Comparison of ENCODE assay signal across 9 mouse cellular contexts in genomic region chr3:89092509-89093090, GRCm38 (mm10). TPM values are rescaled to one million over a fixed set of nuclear protein-coding genes. Genes with fewer than 3 reads are reported as not detected.
DNase-seq lines count a peak whose midpoint lies in the region; ATAC-seq and TF ChIP-seq lines count a peak whose summit lies in the region.
"Had no signal": no experiment of that assay in that cellular context is flagged by ENCODE, and none has a peak within 500 bp of the region (broad histone marks: within the 10 kb centered on the region; RNA-seq: fewer than 3 reads in every experiment).

No protein-coding gene starts in this region.

- H3K4me1 ChIP-seq in kidney, adult 2 months (ENCODE audit: control insufficient read depth, insufficient read depth, low read length): peaks cover 4% of the 10 kb centered on the region; the same call in 1 of the 2 replicates
- H3K4me1 ChIP-seq in embryonic facial prominence, embryonic 10.5 days: peaks cover 62% of the 10 kb centered on the region
- peaks cover 49% of the 10 kb centered on the region for H3K4me1 ChIP-seq in hindbrain, embryonic 13.5 days (replicated peaks)
- H3K4me1 ChIP-seq in midbrain, embryonic 12.5 days: peaks cover 42% of the 10 kb centered on the region

- peak overlapping the region; percentile 90 for H3K9ac ChIP-seq in hindbrain, embryonic 13.5 days
- peak overlapping the region; percentile 83 for H3K9ac ChIP-seq in midbrain, embryonic 12.5 days (replicated peaks)

- 42% methylated on average over 11 of the region's 11 CpGs for WGBS in kidney, adult 2 months
- 14% methylated on average over 11 of the region's 11 CpGs for WGBS in embryonic facial prominence, embryonic 10.5 days
- WGBS in hindbrain, embryonic 13.5 days: 14% methylated on average over 11 of the region's 11 CpGs
- WGBS in midbrain, embryonic 12.5 days: 23% methylated on average over 11 of the region's 11 CpGs

- 0 out of 2 replicates have a peak overlapping the region, but pooled peaks have one; percentile 1 for H3K4me3 ChIP-seq in kidney, adult 2 months (ENCODE audit: insufficient read depth, low read depth, low read length)
- peak overlapping the region; percentile 65 for H3K4me3 ChIP-seq in embryonic facial prominence, embryonic 10.5 days
- H3K4me3 ChIP-seq in hindbrain, embryonic 13.5 days: peak overlapping the region; percentile 69
- peak overlapping the region; percentile 66 for H3K4me3 ChIP-seq in midbrain, embryonic 12.5 days

- no peak for TF ChIP-seq POLR2A in kidney, adult 2 months (IDR thresholded peaks at IDR 0.05; ENCODE audit: low read depth, low read length)

- no peak for TF ChIP-seq CTCF in kidney, adult 2 months (conservative IDR thresholded peaks at IDR 0.05; ENCODE audit: insufficient read depth, insufficient read length, low read depth, low read length)

- H3K27me3 ChIP-seq in kidney, adult 2 months (replicated peaks; ENCODE audit: control insufficient read depth, insufficient read depth, low read length): no peaks in the 10 kb centered on the region
- H3K27me3 ChIP-seq in embryonic facial prominence, embryonic 10.5 days (replicated peaks; ENCODE audit: low read depth, poor library complexity, severe bottlenecking): peaks cover 69% of the 10 kb centered on the region
- peaks cover 18% of the 10 kb centered on the region for H3K27me3 ChIP-seq in hindbrain, embryonic 13.5 days
- peaks cover 52% of the 10 kb centered on the region for H3K27me3 ChIP-seq in midbrain, embryonic 12.5 days

- peak overlapping the region; percentile 91 for H3K4me2 ChIP-seq in hindbrain, embryonic 13.5 days
- H3K4me2 ChIP-seq in midbrain, embryonic 12.5 days (replicated peaks): peak overlapping the region; percentile 94

- no peak for DNase-seq in kidney, adult 2 months
- DNase-seq in kidney, adult 18-20 months: no peak
- no peak for DNase-seq in embryonic facial prominence, embryonic 10.5 days (ENCODE audit: low spot score)
- no peak for DNase-seq in adrenal gland, postnatal 36 days
- DNase-seq in gastrocnemius, postnatal 4 days (ENCODE audit: low spot score in 2 of 2): no peak
- no peak for DNase-seq in ovary, postnatal 10 days (ENCODE audit: low spot score)

- ATAC-seq in hindbrain, embryonic 13.5 days (ENCODE audit: low FRiP score): peak; percentile 33
- ATAC-seq in midbrain, embryonic 12.5 days (ENCODE audit: low FRiP score, low read depth): peak; percentile 9; the same call in 1 of the 2 replicates

- H3K9me3 ChIP-seq in embryonic facial prominence, embryonic 10.5 days: no peaks in the 10 kb centered on the region
- no peaks in the 10 kb centered on the region for H3K9me3 ChIP-seq in hindbrain, embryonic 13.5 days
- H3K9me3 ChIP-seq in midbrain, embryonic 12.5 days: no peaks in the 10 kb centered on the region

- no peaks in the 10 kb centered on the region for H3K36me3 ChIP-seq in kidney, adult 2 months (ENCODE audit: control insufficient read depth, insufficient read depth, low read length)
- peaks cover 58% of the 10 kb centered on the region for H3K36me3 ChIP-seq in embryonic facial prominence, embryonic 10.5 days (replicated peaks)
- H3K36me3 ChIP-seq in hindbrain, embryonic 13.5 days: peaks cover 56% of the 10 kb centered on the region
- H3K36me3 ChIP-seq in midbrain, embryonic 12.5 days: peaks cover 49% of the 10 kb centered on the region

- no peak overlapping the region for H3K27ac ChIP-seq in kidney, adult 2 months (ENCODE audit: insufficient read depth, low read depth, low read length)
- no peak overlapping the region for H3K27ac ChIP-seq in embryonic facial prominence, embryonic 10.5 days (replicated peaks)
- H3K27ac ChIP-seq in hindbrain, embryonic 13.5 days: peak overlapping the region; percentile 89
- H3K27ac ChIP-seq in midbrain, embryonic 12.5 days (replicated peaks): peak overlapping the region; percentile 70

RNA-seq across cellular contexts. Expression of gene Rusc1, which starts 0.5 kb away (rescaled TPM):
- polyA plus RNA-seq in kidney, adult 2 months (2012; rRNA removed): 33.6 and 34.5 TPM in 2 replicates
- 15.4 and 18.5 TPM in 2 replicates for polyA plus RNA-seq in embryonic facial prominence, embryonic 10.5 days (2016; fragmentation: Nextera tagmentation; extraction: Ambion mirVana)
- 74.5 and 76.0 TPM in 2 replicates for polyA plus RNA-seq in hindbrain, embryonic 13.5 days (2015; fragmentation: Nextera tagmentation; extraction: Ambion mirVana)
- polyA plus RNA-seq in midbrain, embryonic 12.5 days (2016; fragmentation: Nextera tagmentation; extraction: Ambion mirVana): 49.8 and 50.9 TPM in 2 replicates
- 10 to 100 TPM; 26.9 to 30.8 TPM for total RNA-seq in adrenal gland, postnatal 36 days (2021)
- 10 to 100 TPM; 13.3 to 14.0 TPM for total RNA-seq in gastrocnemius, postnatal 4 days (2021)

RNA-seq across cellular contexts. Expression of gene Gm43738, which starts 8.3 kb away (rescaled TPM):
- polyA plus RNA-seq in kidney, adult 2 months (2012; rRNA removed): not detected in 2 replicates
- polyA plus RNA-seq in embryonic facial prominence, embryonic 10.5 days (2016; fragmentation: Nextera tagmentation; extraction: Ambion mirVana): 0.09 TPM in 1 of 2 replicates, not detected in the other
- not detected in 2 replicates for polyA plus RNA-seq in hindbrain, embryonic 13.5 days (2015; fragmentation: Nextera tagmentation; extraction: Ambion mirVana)
- 0.13 TPM in 1 of 2 replicates, not detected in the other for polyA plus RNA-seq in midbrain, embryonic 12.5 days (2016; fragmentation: Nextera tagmentation; extraction: Ambion mirVana)
- total RNA-seq in adrenal gland, postnatal 36 days (2021): under 1 TPM in 1 of 2 experiments, not detected in 1; 0.17 TPM
- not detected for total RNA-seq in gastrocnemius, postnatal 4 days (2021)
- total RNA-seq: left cerebral cortex, postnatal 25 days had no signal

RNA-seq across cellular contexts. Expression of gene Fdps, which starts 9.2 kb away (rescaled TPM):
- 40.3 and 54.9 TPM in 2 replicates for polyA plus RNA-seq in kidney, adult 2 months (2012; rRNA removed)
- 364 and 386 TPM in 2 replicates for polyA plus RNA-seq in embryonic facial prominence, embryonic 10.5 days (2016; fragmentation: Nextera tagmentation; extraction: Ambion mirVana)
- polyA plus RNA-seq in hindbrain, embryonic 13.5 days (2015; fragmentation: Nextera tagmentation; extraction: Ambion mirVana): 312 and 322 TPM in 2 replicates
- polyA plus RNA-seq in midbrain, embryonic 12.5 days (2016; fragmentation: Nextera tagmentation; extraction: Ambion mirVana): 307 and 361 TPM in 2 replicates
- total RNA-seq in adrenal gland, postnatal 36 days (2021): 100 to 1,000 TPM; 353 to 497 TPM
- 10 to 100 TPM; 61.4 to 80.2 TPM for total RNA-seq in gastrocnemius, postnatal 4 days (2021)

RNA-seq across cellular contexts. Expression of gene Pklr, which starts 43.3 kb away (rescaled TPM):
- polyA plus RNA-seq in kidney, adult 2 months (2012; rRNA removed): 79.3 and 96.0 TPM in 2 replicates
- 2.8 and 3.2 TPM in 2 replicates for polyA plus RNA-seq in embryonic facial prominence, embryonic 10.5 days (2016; fragmentation: Nextera tagmentation; extraction: Ambion mirVana)
- polyA plus RNA-seq in hindbrain, embryonic 13.5 days (2015; fragmentation: Nextera tagmentation; extraction: Ambion mirVana): 0.30 TPM in 1 of 2 replicates, not detected in the other
- 0.26 and 0.33 TPM in 2 replicates for polyA plus RNA-seq in midbrain, embryonic 12.5 days (2016; fragmentation: Nextera tagmentation; extraction: Ambion mirVana)
- total RNA-seq in adrenal gland, postnatal 36 days (2021): not detected
- 1 to 10 TPM in 1 of 2 experiments, not detected in 1; 1.1 TPM for total RNA-seq in gastrocnemius, postnatal 4 days (2021)
- total RNA-seq: left cerebral cortex, postnatal 25 days had no signal

Comparison
In these comparisons a context has a peak if more than half of its experiments do, and no peak if none do; other contexts are left out.
1. H3K27ac ChIP-seq: peak in hindbrain, embryonic 13.5 days (single experiment) and midbrain, embryonic 12.5 days (single experiment); none in kidney, adult 2 months (single experiment) and embryonic facial prominence, embryonic 10.5 days (single experiment).
2. H3K4me3 ChIP-seq: peak in every context shown above with its lines; median percentile 69 in hindbrain, embryonic 13.5 days; 66 in midbrain, embryonic 12.5 days; 65 in embryonic facial prominence, embryonic 10.5 days; 1 in kidney, adult 2 months.